Mouse (Mus musculus): Measurements from ENCODE around the gene Asb2.

- TF ChIP-seq CTCF (IDR thresholded peaks at IDR 0.05; ENCODE audit: extremely low read depth, insufficient read depth, low read length): no peak
- TF ChIP-seq POLR2A (IDR thresholded peaks at IDR 0.05; ENCODE audit: extremely low read depth, insufficient read depth, low read length): 0 out of 2 replicates have a peak, but pooled peaks have one; percentile 12
These were observed 21.0 kb upstream of the Asb2 start for GRCm38 (mm10) chr12:103376774-103377173.

Measured in cortical plate, adult 2 months (tissue).